8 mouse cellular contexts compared by ENCODE assay signal in genomic region chr4:139336822-139337483, GRCm38 (mm10). TPM values are rescaled to one million over a fixed set of nuclear protein-coding genes. Genes with fewer than 3 reads are reported as not detected.
DNase-seq lines count a peak whose midpoint lies in the region; ATAC-seq lines count a peak whose summit lies in the region.

No protein-coding gene starts in this region.

- no peaks in the 10 kb centered on the region for H3K36me3 ChIP-seq in forebrain, embryonic 10.5 days (replicated peaks)
- no peaks in the 10 kb centered on the region for H3K36me3 ChIP-seq in forebrain, embryonic 16.5 days (ENCODE audit: control insufficient read depth, insufficient read depth)
- H3K36me3 ChIP-seq in midbrain, embryonic 11.5 days (ENCODE audit: control insufficient read depth, insufficient read depth, low read length), result no peaks in the 10 kb centered on the region

- WGBS in forebrain, embryonic 10.5 days, result 30% methylated on average over 24 of the region's 24 CpGs
- WGBS in forebrain, embryonic 16.5 days, result 29% methylated on average over 24 of the region's 24 CpGs
- WGBS in midbrain, embryonic 11.5 days, result 32% methylated on average over 24 of the region's 24 CpGs

- ATAC-seq in forebrain, embryonic 16.5 days, result no peak
- peak; percentile 80 for ATAC-seq in common myeloid progenitor, adult 5-6 weeks (replicated peaks; ENCODE audit: low read depth, poor library complexity, severe bottlenecking)
- no peak for ATAC-seq in midbrain, embryonic 11.5 days (ENCODE audit: low FRiP score)

- peak; percentile 77 for DNase-seq in forebrain, embryonic 10.5 days (ENCODE audit: extremely low spot score, low spot score)
- DNase-seq in gastrocnemius, postnatal 14 days, result peak; percentile 78
- peak; percentile 69 for DNase-seq in hindlimb bud, embryonic 11.5 days (ENCODE audit: extremely low spot score, low read depth, low spot score)
- DNase-seq in left cerebral cortex, postnatal 4 days, result peak; percentile 77
- peak; percentile 88 for DNase-seq in midbrain, embryonic 11.5 days (ENCODE audit: low spot score, missing footprints)
- DNase-seq in spleen, adult 18-20 months, result peak; percentile 55 to 81

- peaks cover 7% of the 10 kb centered on the region for H3K4me1 ChIP-seq in forebrain, embryonic 10.5 days
- no peaks in the 10 kb centered on the region for H3K4me1 ChIP-seq in forebrain, embryonic 16.5 days (replicated peaks; ENCODE audit: control insufficient read depth, insufficient read depth, low read length)
- H3K4me1 ChIP-seq in midbrain, embryonic 11.5 days (ENCODE audit: control insufficient read depth, insufficient read depth, low read length), result no peaks in the 10 kb centered on the region

- intact Hi-C loops in gastrocnemius, postnatal 14 days (cut with DNase I; ENCODE audit: low total_unique reads), result loop anchor here (10.0 kb wide), 1 partner anchor 252 kb away; no protein-coding TSS in a partner anchor
- intact Hi-C loops in left cerebral cortex, postnatal 4 days (cut with DNase I), result loop anchor here (5.0 kb wide), 1 partner anchor 250 kb away; no protein-coding TSS in a partner anchor

- peaks cover 22% of the 10 kb centered on the region for H3K27me3 ChIP-seq in forebrain, embryonic 10.5 days (ENCODE audit: poor library complexity, severe bottlenecking)
- H3K27me3 ChIP-seq in forebrain, embryonic 16.5 days (replicated peaks; ENCODE audit: control insufficient read depth, insufficient read depth, low read length), result peaks cover 2% of the 10 kb centered on the region; the same call in 1 of the 2 replicates
- no peaks in the 10 kb centered on the region for H3K27me3 ChIP-seq in midbrain, embryonic 11.5 days (ENCODE audit: control insufficient read depth, insufficient read depth, low read length)

- peak overlapping the region; percentile 36 for H3K4me3 ChIP-seq in forebrain, embryonic 10.5 days
- no peak overlapping the region for H3K4me3 ChIP-seq in forebrain, embryonic 16.5 days (replicated peaks; ENCODE audit: low read length)
- H3K4me3 ChIP-seq in midbrain, embryonic 11.5 days (ENCODE audit: low read depth, low read length), result no peak overlapping the region

- no peak overlapping the region; the same call in 1 of the 2 replicates for H3K4me2 ChIP-seq in forebrain, embryonic 16.5 days (ENCODE audit: low read length)
- H3K4me2 ChIP-seq in midbrain, embryonic 11.5 days, result peak overlapping the region; percentile 15; the same call in 1 of the 2 replicates

- no peaks in the 10 kb centered on the region for H3K9me3 ChIP-seq in forebrain, embryonic 10.5 days
- no peaks in the 10 kb centered on the region for H3K9me3 ChIP-seq in forebrain, embryonic 16.5 days (ENCODE audit: control insufficient read depth, low read length)
- H3K9me3 ChIP-seq in midbrain, embryonic 11.5 days (ENCODE audit: control insufficient read depth, low read length), result no peaks in the 10 kb centered on the region

- H3K27ac ChIP-seq in forebrain, embryonic 10.5 days, result no peak overlapping the region
- no peak overlapping the region for H3K27ac ChIP-seq in forebrain, embryonic 16.5 days (ENCODE audit: low read length)
- H3K27ac ChIP-seq in midbrain, embryonic 11.5 days (ENCODE audit: low read depth, low read length), result no peak overlapping the region

- H3K9ac ChIP-seq in forebrain, embryonic 16.5 days (replicated peaks; ENCODE audit: low read depth, low read length), result no peak overlapping the region
- H3K9ac ChIP-seq in midbrain, embryonic 11.5 days (ENCODE audit: low read length), result no peak overlapping the region

RNA-seq across cellular contexts. Expression of gene Mrto4, which starts 15.4 kb away (rescaled TPM):
- polyA plus RNA-seq in forebrain, embryonic 10.5 days (2016; fragmentation: Nextera tagmentation; extraction: Ambion mirVana), result 186 and 195 TPM in 2 replicates
- polyA plus RNA-seq in forebrain, embryonic 16.5 days (2015; fragmentation: Nextera tagmentation; extraction: Ambion mirVana), result 109 and 111 TPM in 2 replicates
- total RNA-seq in common myeloid progenitor, adult 5-6 weeks (2017), result 62.4 and 68.3 TPM in 2 replicates
- total RNA-seq in gastrocnemius, postnatal 14 days (2021), result 10 to 100 TPM; 32.3 to 43.5 TPM
- total RNA-seq in left cerebral cortex, postnatal 4 days (2021), result 10 to 100 TPM; 60.1 to 65.3 TPM
- 114 and 122 TPM in 2 replicates for polyA plus RNA-seq in midbrain, embryonic 11.5 days (2014; fragmentation: Nextera tagmentation; extraction: Ambion mirVana)

RNA-seq across cellular contexts. Expression of gene Emc1, which starts 15.4 kb away (rescaled TPM):
- 33.4 and 36.2 TPM in 2 replicates for polyA plus RNA-seq in forebrain, embryonic 10.5 days (2016; fragmentation: Nextera tagmentation; extraction: Ambion mirVana)
- polyA plus RNA-seq in forebrain, embryonic 16.5 days (2015; fragmentation: Nextera tagmentation; extraction: Ambion mirVana), result 43.2 and 45.6 TPM in 2 replicates
- 30.5 and 43.8 TPM in 2 replicates for total RNA-seq in common myeloid progenitor, adult 5-6 weeks (2017)
- 10 to 100 TPM; 24.9 to 26.7 TPM for total RNA-seq in gastrocnemius, postnatal 14 days (2021)
- 10 to 100 TPM; 70.7 to 80.4 TPM for total RNA-seq in left cerebral cortex, postnatal 4 days (2021)
- polyA plus RNA-seq in midbrain, embryonic 11.5 days (2014; fragmentation: Nextera tagmentation; extraction: Ambion mirVana), result 18.1 and 18.8 TPM in 2 replicates

RNA-seq across cellular contexts. Expression of gene Ubr4, which starts 15.5 kb away (rescaled TPM):
- 57.4 and 63.4 TPM in 2 replicates for polyA plus RNA-seq in forebrain, embryonic 10.5 days (2016; fragmentation: Nextera tagmentation; extraction: Ambion mirVana)
- polyA plus RNA-seq in forebrain, embryonic 16.5 days (2015; fragmentation: Nextera tagmentation; extraction: Ambion mirVana), result 84.3 and 87.7 TPM in 2 replicates
- total RNA-seq in common myeloid progenitor, adult 5-6 weeks (2017), result 62.5 and 91.7 TPM in 2 replicates
- 10 to 100 TPM; 71.7 to 73.6 TPM for total RNA-seq in gastrocnemius, postnatal 14 days (2021)
- total RNA-seq in left cerebral cortex, postnatal 4 days (2021), result 100 to 1,000 TPM; 176 to 185 TPM
- polyA plus RNA-seq in midbrain, embryonic 11.5 days (2014; fragmentation: Nextera tagmentation; extraction: Ambion mirVana), result 63.6 and 79.2 TPM in 2 replicates

RNA-seq across cellular contexts. Expression of gene Akr7a5, which starts 26.4 kb away (rescaled TPM):
- 117 and 120 TPM in 2 replicates for polyA plus RNA-seq in forebrain, embryonic 10.5 days (2016; fragmentation: Nextera tagmentation; extraction: Ambion mirVana)
- 56.5 and 56.7 TPM in 2 replicates for polyA plus RNA-seq in forebrain, embryonic 16.5 days (2015; fragmentation: Nextera tagmentation; extraction: Ambion mirVana)
- 10.6 and 12.4 TPM in 2 replicates for total RNA-seq in common myeloid progenitor, adult 5-6 weeks (2017)
- 10 to 100 TPM; 34.2 to 37.4 TPM for total RNA-seq in gastrocnemius, postnatal 14 days (2021)
- total RNA-seq in left cerebral cortex, postnatal 4 days (2021), result 10 to 100 TPM; 24.9 to 26.4 TPM
- polyA plus RNA-seq in midbrain, embryonic 11.5 days (2014; fragmentation: Nextera tagmentation; extraction: Ambion mirVana), result 71.6 and 78.5 TPM in 2 replicates

RNA-seq across cellular contexts. Expression of gene Pqlc2, which starts 26.4 kb away (rescaled TPM):
- 13.6 and 14.7 TPM in 2 replicates for polyA plus RNA-seq in forebrain, embryonic 10.5 days (2016; fragmentation: Nextera tagmentation; extraction: Ambion mirVana)
- polyA plus RNA-seq in forebrain, embryonic 16.5 days (2015; fragmentation: Nextera tagmentation; extraction: Ambion mirVana), result 10.1 and 13.2 TPM in 2 replicates
- total RNA-seq in common myeloid progenitor, adult 5-6 weeks (2017), result 2.6 and 3.6 TPM in 2 replicates
- total RNA-seq in gastrocnemius, postnatal 14 days (2021), result 1 to 10 TPM; 6.0 to 6.4 TPM
- 10 to 100 TPM; 12.7 to 12.9 TPM for total RNA-seq in left cerebral cortex, postnatal 4 days (2021)
- polyA plus RNA-seq in midbrain, embryonic 11.5 days (2014; fragmentation: Nextera tagmentation; extraction: Ambion mirVana), result 12.7 and 12.9 TPM in 2 replicates
